Mouse (Mus musculus) spleen, adult 2 months (tissue): Measurements from ENCODE around the gene Nrxn3.

Experiments
- CTCF ChIP-seq: fragments of 200-500 bp; IDR thresholded peaks from 2 replicates; pipeline ENCODE4 v1.5.1; 2011; ENCODE audit warnings: mild to moderate bottlenecking, inconsistent platforms; ENCODE audit not compliant: insufficient read depth, insufficient read length, insufficient replicate concordance; ENCODE audit errors: extremely low read depth
- POLR2A ChIP-seq: fragments of 200-500 bp; IDR thresholded peaks from 2 replicates; pipeline ENCODE4 v1.6.1; 2011; ENCODE audit warnings: low read depth, low read length, inconsistent platforms

DNA sequence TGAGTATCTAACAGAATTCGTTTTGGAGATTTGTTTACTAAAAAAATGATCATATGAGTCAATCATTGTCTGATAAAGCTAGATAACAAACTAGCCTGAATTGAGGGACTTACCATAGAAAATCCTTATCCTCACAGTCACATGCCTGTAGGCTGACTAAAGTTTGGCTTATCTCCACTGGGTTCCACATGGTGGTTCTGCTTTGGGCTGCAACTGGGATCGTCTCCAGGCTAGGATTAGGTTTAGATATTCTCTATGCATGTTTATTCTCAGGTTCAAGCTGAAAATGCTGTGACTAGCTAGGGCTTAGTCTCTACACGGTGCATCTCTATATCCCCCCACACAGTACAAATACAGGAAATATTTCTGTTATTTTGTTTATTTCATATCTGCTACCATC is 1421.6 kb downstream of the Nrxn3 start:
- TF ChIP-seq POLR2A: no peak
- no peak for TF ChIP-seq CTCF
